Mouse (Mus musculus): ENCODE results near the gene Psmc5.

DNA sequence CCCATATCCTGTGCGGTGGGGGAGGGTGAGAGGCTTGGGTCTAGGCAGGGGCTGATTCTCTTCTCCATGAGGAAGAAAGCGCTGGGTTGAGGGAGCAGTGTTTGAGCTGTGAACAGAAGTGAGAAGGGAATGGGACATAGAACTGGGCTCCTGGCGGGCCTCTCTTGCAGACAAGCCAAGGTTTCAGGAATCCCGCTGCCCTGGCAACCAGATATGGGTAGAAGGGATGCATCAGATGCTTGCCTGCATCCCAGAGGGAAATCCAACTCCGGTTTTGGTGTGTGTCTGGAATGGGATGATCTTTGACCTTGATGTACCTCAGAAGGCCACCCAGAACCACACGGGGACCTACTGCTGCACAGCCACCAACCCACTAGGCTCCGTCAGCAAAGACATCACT is 30.3 kb downstream of the Psmc5 start:
- TF ChIP-seq CTCF (IDR thresholded peaks at IDR 0.05; ENCODE audit: low read depth, low read length) (no peak), GATA1 (IDR thresholded peaks at IDR 0.05; ENCODE audit: borderline replicate concordance, low read length) (no peak), GATA2 (IDR thresholded peaks at IDR 0.05; ENCODE audit: borderline replicate concordance, low read depth, low read length) (no peak)
